In genomic region chr11:100472197-100472934, GRCm38 (mm10) we compare ENCODE assay signal across 8 mouse cellular contexts. TPM values are rescaled to one million over a fixed set of nuclear protein-coding genes. Genes with fewer than 3 reads are reported as not detected.
DNase-seq lines count a peak whose midpoint lies in the region; ATAC-seq lines count a peak whose summit lies in the region.

Gene Klhl11, minus strand, starts transcription at chr11:100472741.

- H3K4me3 ChIP-seq in megakaryocyte, embryonic 14.5 days (replicated peaks) = peak within 1 kb of the TSS; percentile 97

- no peaks in the 10 kb centered on the region for H3K9me3 ChIP-seq in megakaryocyte, embryonic 14.5 days

- DNase-seq in ZHBTc4 (ENCODE audit: low read depth, low spot score) = peak; percentile 97
- peak; percentile 76 to 87 for DNase-seq in gastrocnemius, adult 8-10 months (ENCODE audit: low spot score in 2 of 2)
- DNase-seq in hindlimb bud, embryonic 11.5 days (ENCODE audit: extremely low spot score, low read depth, low spot score) = peak; percentile 98
- peak; percentile 79 to 90 for DNase-seq in left cerebral cortex, adult 8-10 months (ENCODE audit: low spot score in 2 of 2)
- DNase-seq in right cerebral cortex, postnatal 10 days (ENCODE audit: low spot score in 2 of 2) = peak; percentile 94
- peak; percentile 88 for DNase-seq in urinary bladder, postnatal 25 days (ENCODE audit: low spot score)

- H3K27me3 ChIP-seq in megakaryocyte, embryonic 14.5 days (replicated peaks) = no peaks in the 10 kb centered on the region

- peak; percentile 96 for ATAC-seq in common myeloid progenitor, adult 5-6 weeks (replicated peaks; ENCODE audit: low read depth, poor library complexity, severe bottlenecking)

- peaks cover 38% of the 10 kb centered on the region for H3K36me3 ChIP-seq in megakaryocyte, embryonic 14.5 days (replicated peaks; ENCODE audit: low read length)

- peaks cover 36% of the 10 kb centered on the region for H3K4me1 ChIP-seq in megakaryocyte, embryonic 14.5 days

RNA-seq across cellular contexts. Expression of gene Klhl11, which starts in this region (rescaled TPM):
- total RNA-seq in common myeloid progenitor, adult 5-6 weeks (2017) = 26.0 and 30.9 TPM in 2 replicates
- total RNA-seq in gastrocnemius, adult 8-10 months (2022) = 1 to 10 TPM; 2.6 to 4.1 (median 3.0) TPM
- 10 to 100 TPM; 94.8 to 99.9 (median 97.3) TPM for total RNA-seq in left cerebral cortex, adult 8-10 months (2022)
- polyA plus RNA-seq in megakaryocyte, embryonic 14.5 days (2012; ENCODE audit: insufficient read depth, low replicate concordance) = 1.6 TPM in 1 of 2 replicates, not detected in the other

Comparison
In these comparisons a context has a peak if more than half of its experiments do, and no peak if none do; other contexts are left out.
1. Peak in every context shown above with its lines: DNase-seq, ATAC-seq and H3K4me3 ChIP-seq.